Mouse (Mus musculus): Measurements from ENCODE around the gene Btaf1. TPM values are rescaled to one million over a fixed set of nuclear protein-coding genes. Genes with fewer than 3 reads are reported as not detected.

Gene Btaf1
- polyA plus RNA-seq, 1 experiment = 27.5 TPM

DNA sequence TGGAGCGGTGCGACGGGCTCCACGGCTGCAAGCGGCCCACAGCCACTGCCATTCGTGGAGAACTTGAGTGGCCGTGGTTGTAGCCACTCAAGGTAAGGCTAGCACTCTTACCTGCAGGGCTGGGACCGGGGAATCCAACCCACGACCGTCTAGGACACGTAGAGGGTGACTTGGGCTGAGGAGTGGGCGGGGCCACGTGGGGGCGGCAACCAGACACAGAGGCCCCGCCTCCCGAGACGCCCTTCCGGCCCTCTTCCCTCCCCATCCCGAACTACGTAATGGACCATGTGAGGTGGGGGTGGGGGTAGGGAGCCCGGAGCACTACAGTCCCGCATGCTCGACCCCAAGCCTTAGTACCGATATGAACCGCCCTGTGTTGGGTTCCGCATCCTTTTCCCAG is 92.5 kb downstream of the Btaf1 start:
- no peaks in the 10 kb centered on the region for H3K4me1 ChIP-seq (ENCODE audit: control insufficient read depth, insufficient read depth, low read length)
- peak; percentile 55; the same call in 1 of the 2 replicates for TF ChIP-seq POLR2A (IDR thresholded peaks at IDR 0.05; ENCODE audit: low read depth, low read length)
- TF ChIP-seq CTCF (IDR thresholded peaks at IDR 0.05; ENCODE audit: borderline replicate concordance, insufficient read depth, low read length) = no peak
- 0 out of 2 replicates have a peak overlapping the region, but pooled peaks have one; percentile 6 for H3K4me3 ChIP-seq (ENCODE audit: insufficient read depth, low read length)
- no peak overlapping the region for H3K27ac ChIP-seq (ENCODE audit: insufficient read depth, low read length)

DNA sequence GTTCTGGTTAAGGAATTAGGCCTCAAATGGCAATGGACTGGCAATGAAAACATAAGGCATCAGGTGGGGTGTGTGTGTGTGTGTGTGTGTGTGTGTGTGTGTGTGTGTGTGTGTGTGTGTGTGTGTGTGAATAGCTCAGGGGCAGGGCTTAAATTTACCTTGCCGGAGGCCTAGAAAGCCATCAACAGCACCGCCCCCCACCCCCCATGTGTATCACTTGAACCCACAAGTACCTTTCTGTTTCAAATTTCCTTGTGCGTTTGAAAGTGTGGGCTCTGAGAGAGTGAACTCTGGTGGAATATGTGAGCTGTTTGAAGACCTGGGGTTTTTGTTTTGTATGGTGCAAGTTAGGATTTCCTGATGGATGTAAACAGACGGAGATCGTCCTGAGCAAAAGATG is 93.1 kb downstream of the Btaf1 start:
- H3K4me1 ChIP-seq (ENCODE audit: control insufficient read depth, insufficient read depth, low read length) = no peaks in the 10 kb centered on the region
- no peak for TF ChIP-seq CTCF (IDR thresholded peaks at IDR 0.05; ENCODE audit: borderline replicate concordance, insufficient read depth, low read length)
- no peak for TF ChIP-seq POLR2A (IDR thresholded peaks at IDR 0.05; ENCODE audit: low read depth, low read length)
- no peak overlapping the region for H3K27ac ChIP-seq (ENCODE audit: insufficient read depth, low read length)
- H3K4me3 ChIP-seq (ENCODE audit: insufficient read depth, low read length) = no peak overlapping the region

DNA sequence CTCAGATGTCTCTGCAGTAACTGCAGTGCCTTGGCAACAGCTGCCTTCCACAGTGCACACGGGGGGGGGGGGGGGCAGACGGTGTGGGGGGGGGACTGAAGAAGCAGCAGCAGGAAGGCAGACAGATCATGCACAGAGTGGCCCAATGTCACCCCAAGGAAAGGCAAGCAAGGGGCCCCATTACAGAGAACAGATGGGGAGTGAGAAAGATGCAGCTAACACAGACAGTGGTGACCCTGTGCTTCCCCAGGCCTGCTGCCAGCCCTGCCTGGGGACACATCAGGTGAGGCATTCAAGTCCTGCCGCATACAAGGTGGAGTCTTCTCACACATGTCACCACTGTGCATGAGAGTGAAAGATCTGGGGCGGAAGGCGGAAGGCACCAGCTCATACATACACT is 94.7 kb downstream of the Btaf1 start:
- Histone ChIP-seq H3K27ac (ENCODE audit: insufficient read depth, low read length) (no peak overlapping the region), H3K4me3 (ENCODE audit: insufficient read depth, low read length) (no peak overlapping the region), H3K4me1 (ENCODE audit: control insufficient read depth, insufficient read depth, low read length) (no peaks in the 10 kb centered on the region)
- TF ChIP-seq CTCF (IDR thresholded peaks at IDR 0.05; ENCODE audit: borderline replicate concordance, insufficient read depth, low read length) (no peak), POLR2A (IDR thresholded peaks at IDR 0.05; ENCODE audit: low read depth, low read length) (no peak)

DNA sequence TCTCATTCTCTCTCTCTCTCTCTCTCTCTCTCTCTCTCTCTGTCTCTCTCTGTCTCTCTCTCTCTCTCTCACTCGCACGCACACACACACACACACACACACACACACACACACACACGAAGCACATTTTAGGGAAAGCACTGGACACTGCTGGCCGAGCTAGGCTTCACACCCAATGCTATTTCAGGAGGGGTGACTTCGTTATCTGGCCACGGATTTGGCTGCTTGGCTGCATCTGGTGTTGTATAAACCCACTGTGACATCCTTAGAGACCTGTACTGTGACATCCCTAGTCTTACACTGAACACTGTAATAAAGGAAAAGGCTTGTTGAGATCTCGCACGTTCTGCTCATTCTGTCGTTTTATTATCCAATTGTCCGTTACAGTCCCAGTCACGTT is 95.1 kb downstream of the Btaf1 start:
- H3K4me1 ChIP-seq (ENCODE audit: control insufficient read depth, insufficient read depth, low read length) = no peaks in the 10 kb centered on the region
- TF ChIP-seq POLR2A (IDR thresholded peaks at IDR 0.05; ENCODE audit: low read depth, low read length) (no peak), CTCF (IDR thresholded peaks at IDR 0.05; ENCODE audit: borderline replicate concordance, insufficient read depth, low read length) (no peak)

DNA sequence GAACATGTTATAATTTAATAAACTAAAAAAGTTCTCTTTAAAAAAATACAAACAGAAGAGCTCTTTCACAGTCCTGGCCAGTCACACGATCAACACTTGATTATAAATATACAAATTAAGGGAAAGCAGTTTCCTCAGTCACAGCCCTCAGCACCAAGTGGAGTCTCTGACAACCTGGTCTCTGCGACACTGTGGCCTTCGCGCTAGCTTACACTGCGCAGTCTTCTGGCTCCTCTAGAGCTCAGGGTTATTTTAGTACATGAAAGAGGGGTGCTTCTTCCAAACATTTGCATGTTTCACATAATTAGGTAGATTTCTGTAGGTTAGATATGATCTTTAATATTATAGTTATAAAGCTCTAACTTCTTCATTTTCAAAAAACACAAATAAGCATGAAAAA is 96.3 kb downstream of the Btaf1 start:
- TF ChIP-seq CTCF (IDR thresholded peaks at IDR 0.05; ENCODE audit: borderline replicate concordance, insufficient read depth, low read length) = no peak
- no peak for TF ChIP-seq POLR2A (IDR thresholded peaks at IDR 0.05; ENCODE audit: low read depth, low read length)
- H3K4me1 ChIP-seq (ENCODE audit: control insufficient read depth, insufficient read depth, low read length) = no peaks in the 10 kb centered on the region
- H3K4me3 ChIP-seq (ENCODE audit: insufficient read depth, low read length) = no peak overlapping the region
- H3K27ac ChIP-seq (ENCODE audit: insufficient read depth, low read length) = no peak overlapping the region

More for the DNA sequence above, 95.1 kb downstream of the Btaf1 start:
- Histone ChIP-seq H3K4me3 (ENCODE audit: insufficient read depth, low read length) (no peak overlapping the region), H3K27ac (ENCODE audit: insufficient read depth, low read length) (no peak overlapping the region)

DNA sequence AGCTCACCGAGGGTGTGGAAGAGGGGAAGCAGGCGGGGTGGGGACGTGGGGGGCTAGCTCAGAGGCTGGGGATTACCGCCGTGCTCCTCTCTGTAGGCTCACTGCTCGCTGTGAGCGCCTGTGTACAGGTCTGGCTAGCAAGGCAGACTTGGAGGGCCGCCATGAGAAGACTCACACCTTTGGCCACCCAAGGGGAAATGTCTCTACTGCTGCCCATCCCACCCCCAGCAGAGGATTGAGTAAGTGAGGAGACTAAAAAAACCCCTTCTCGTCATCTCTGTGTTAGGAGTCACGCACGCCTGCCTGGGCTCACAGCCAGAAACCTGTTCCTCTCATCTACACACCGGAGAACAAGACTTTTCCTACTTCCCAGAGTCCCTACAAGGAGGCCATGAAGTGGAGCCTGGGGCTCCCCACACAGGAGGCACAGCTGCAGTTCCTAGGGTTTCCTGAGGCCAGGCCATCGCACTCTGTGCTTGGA is 100.0 kb downstream of the Btaf1 start:
- TF ChIP-seq POLR2A (IDR thresholded peaks at IDR 0.05; ENCODE audit: low read depth, low read length) = no peak
- TF ChIP-seq CTCF (IDR thresholded peaks at IDR 0.05; ENCODE audit: borderline replicate concordance, insufficient read depth, low read length) = no peak
- H3K27ac ChIP-seq (ENCODE audit: insufficient read depth, low read length) = no peak overlapping the region

DNA sequence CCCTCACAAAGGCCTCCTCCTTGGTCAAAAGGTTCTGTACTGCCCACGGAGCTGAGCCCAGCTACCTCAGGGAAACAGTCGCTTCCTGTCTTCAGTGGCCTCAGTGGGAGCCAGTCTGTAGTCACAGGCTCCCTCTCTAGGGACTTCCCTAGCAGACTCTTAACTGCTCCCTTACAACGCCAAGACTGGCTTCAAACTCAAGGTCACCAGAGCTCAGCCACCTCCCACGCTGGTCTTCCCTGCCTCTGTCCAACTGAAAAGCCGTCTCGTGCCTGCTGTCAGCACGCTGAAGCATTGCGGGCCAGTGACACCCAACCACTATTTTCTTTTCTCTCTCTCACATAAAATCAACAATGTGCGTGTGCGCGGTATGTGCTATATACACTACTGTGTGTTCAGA is 100.5 kb downstream of the Btaf1 start:
- no peak overlapping the region for H3K4me3 ChIP-seq (ENCODE audit: insufficient read depth, low read length)
- H3K27ac ChIP-seq (ENCODE audit: insufficient read depth, low read length) = no peak overlapping the region
- H3K4me1 ChIP-seq (ENCODE audit: control insufficient read depth, insufficient read depth, low read length) = 0 out of 2 replicates have a peak, but pooled peaks cover 2% of the 10 kb centered on the region
- TF ChIP-seq CTCF (IDR thresholded peaks at IDR 0.05; ENCODE audit: borderline replicate concordance, insufficient read depth, low read length) (no peak), POLR2A (IDR thresholded peaks at IDR 0.05; ENCODE audit: low read depth, low read length) (no peak)

More for the DNA sequence above, 100.0 kb downstream of the Btaf1 start:
- Histone ChIP-seq H3K4me3 (ENCODE audit: insufficient read depth, low read length) (no peak overlapping the region), H3K4me1 (ENCODE audit: control insufficient read depth, insufficient read depth, low read length) (0 out of 2 replicates have a peak, but pooled peaks cover under 1% of the 10 kb centered on the region)

DNA sequence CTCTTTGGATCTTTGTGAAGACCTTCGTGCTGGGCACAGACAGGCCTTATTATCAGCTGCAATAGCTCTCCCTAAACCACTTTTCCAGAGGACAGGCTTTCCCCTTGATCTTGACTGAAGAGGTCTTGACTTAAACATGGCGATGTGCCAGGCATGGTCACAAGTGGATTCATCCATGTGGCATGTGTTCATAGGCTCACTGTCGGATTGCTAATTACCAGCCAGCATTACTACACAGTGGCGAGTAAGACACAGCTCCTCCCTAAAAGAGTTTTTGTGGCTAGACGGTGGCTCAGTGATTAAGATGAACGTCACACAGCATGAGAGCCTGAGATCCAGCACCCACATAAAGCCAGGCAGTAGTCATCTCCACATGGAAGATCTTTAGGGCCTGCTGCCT is 103.9 kb downstream of the Btaf1 start:
- Histone ChIP-seq H3K4me1 (ENCODE audit: control insufficient read depth, insufficient read depth, low read length) (0 out of 2 replicates have a peak, but pooled peaks cover 2% of the 10 kb centered on the region), H3K27ac (ENCODE audit: insufficient read depth, low read length) (no peak overlapping the region), H3K4me3 (ENCODE audit: insufficient read depth, low read length) (no peak overlapping the region)
- TF ChIP-seq POLR2A (IDR thresholded peaks at IDR 0.05; ENCODE audit: low read depth, low read length) = no peak

DNA sequence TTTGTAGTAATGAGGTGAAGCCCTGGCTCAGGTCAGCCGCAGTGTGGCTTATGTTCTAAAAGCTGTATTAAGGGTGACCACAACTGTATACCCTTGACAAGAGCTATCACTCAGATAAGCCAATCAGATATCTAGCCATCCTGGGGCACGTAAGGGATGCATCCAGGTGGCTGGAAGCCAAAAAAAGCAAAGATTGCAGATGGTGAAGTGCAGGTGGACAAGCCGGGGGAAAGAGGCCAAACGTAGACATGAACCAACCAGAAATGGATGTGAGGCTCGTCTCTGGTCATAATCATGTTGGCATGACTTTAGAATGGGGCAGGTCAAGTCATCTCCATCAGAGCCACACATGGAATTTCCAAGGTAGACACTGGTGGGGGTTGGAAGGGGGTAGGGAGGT is 105.6 kb downstream of the Btaf1 start:
- Histone ChIP-seq H3K4me3 (ENCODE audit: insufficient read depth, low read length) (no peak overlapping the region), H3K27ac (ENCODE audit: insufficient read depth, low read length) (no peak overlapping the region), H3K4me1 (ENCODE audit: control insufficient read depth, insufficient read depth, low read length) (0 out of 2 replicates have a peak, but pooled peaks cover 2% of the 10 kb centered on the region)
- TF ChIP-seq CTCF (IDR thresholded peaks at IDR 0.05; ENCODE audit: borderline replicate concordance, insufficient read depth, low read length) (no peak), POLR2A (IDR thresholded peaks at IDR 0.05; ENCODE audit: low read depth, low read length) (no peak)

DNA sequence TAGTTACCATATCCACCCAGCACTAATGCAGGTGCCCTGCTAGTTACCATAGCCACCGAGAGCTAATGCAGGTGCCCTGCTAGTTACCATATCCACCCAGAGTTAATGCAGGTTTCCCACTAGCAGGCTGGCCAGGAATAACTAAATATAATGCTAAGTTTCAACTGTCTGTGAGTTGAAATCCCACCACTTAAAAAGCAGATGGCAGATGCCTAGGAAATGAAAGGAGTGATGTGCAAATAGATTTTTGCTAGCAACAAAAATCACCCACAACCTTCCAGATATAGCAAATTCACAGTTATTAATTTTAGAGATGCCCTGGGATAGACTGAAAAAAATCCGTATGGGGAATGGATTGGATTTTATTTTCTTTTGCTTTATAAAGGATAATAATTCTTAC is 106.5 kb downstream of the Btaf1 start:
- H3K4me1 ChIP-seq (ENCODE audit: control insufficient read depth, insufficient read depth, low read length) = 0 out of 2 replicates have a peak, but pooled peaks cover 2% of the 10 kb centered on the region
- H3K4me3 ChIP-seq (ENCODE audit: insufficient read depth, low read length) = no peak overlapping the region
- no peak for TF ChIP-seq CTCF (IDR thresholded peaks at IDR 0.05; ENCODE audit: borderline replicate concordance, insufficient read depth, low read length)
- no peak for TF ChIP-seq POLR2A (IDR thresholded peaks at IDR 0.05; ENCODE audit: low read depth, low read length)
- H3K27ac ChIP-seq (ENCODE audit: insufficient read depth, low read length) = no peak overlapping the region

DNA sequence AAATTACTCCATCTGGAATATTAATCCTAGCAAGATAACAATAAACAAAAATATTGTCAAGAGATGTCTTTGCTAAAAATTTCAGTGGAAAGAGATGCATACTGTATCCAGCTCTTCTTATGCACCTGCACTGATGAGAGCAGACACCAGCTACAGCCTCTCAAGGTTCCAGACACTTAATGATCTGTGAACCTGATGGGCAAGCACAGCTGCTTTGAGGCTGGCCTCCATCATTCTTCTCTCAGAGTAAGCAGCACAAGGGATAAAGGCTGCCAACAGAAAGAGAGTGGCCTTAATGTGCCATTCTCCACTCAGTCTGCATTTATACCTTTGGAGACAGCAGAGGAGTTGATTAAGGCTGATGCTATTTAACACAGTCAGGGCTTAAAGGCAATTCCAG is 115.0 kb downstream of the Btaf1 start:
- no peak overlapping the region for H3K4me3 ChIP-seq (ENCODE audit: insufficient read depth, low read length)
- H3K4me1 ChIP-seq (ENCODE audit: control insufficient read depth, insufficient read depth, low read length) = no peaks in the 10 kb centered on the region
- H3K27ac ChIP-seq (ENCODE audit: insufficient read depth, low read length) = no peak overlapping the region
- TF ChIP-seq CTCF (IDR thresholded peaks at IDR 0.05; ENCODE audit: borderline replicate concordance, insufficient read depth, low read length) = no peak
- TF ChIP-seq POLR2A (IDR thresholded peaks at IDR 0.05; ENCODE audit: low read depth, low read length) = no peak

All from embryonic fibroblast, embryonic 13.5 days (primary cell).